Mouse (Mus musculus) forebrain, embryonic 14.5 days (tissue): ENCODE data around the gene Cyp2w1. TPM values are rescaled to one million over a fixed set of nuclear protein-coding genes. Genes with fewer than 3 reads are reported as not detected.

ENCODE experiments used
- ATAC-seq: fragments of 200-750 bp; cut with Nextera tagmentation; 2 replicates; pipeline ENCODE4 v1.8.0; 2017; ENCODE audit warnings: mild to moderate bottlenecking, moderate library complexity
- DNase-seq: peaks from one replicate; pipeline ENCODE4 v3.0.0-alpha.2; 2015; ENCODE audit warnings: low spot score
- H3K27ac ChIP-seq: fragments of 300-500 bp; sonication (generic); 2 replicates; pipeline ENCODE4 v1.5.1; 2014; ENCODE audit warnings: low read depth, mild to moderate bottlenecking, control low read depth, low read length, moderate library complexity
- H3K27me3 ChIP-seq: fragments of 300-500 bp; sonication (generic); replicated peaks from 2 replicates; pipeline ENCODE4 v1.6.1; 2014; ENCODE audit warnings: low read length, control low read depth, mixed read lengths; ENCODE audit not compliant: control insufficient read depth, insufficient read depth
- H3K36me3 ChIP-seq: fragments of 300-500 bp; sonication (generic); 2 replicates; pipeline ENCODE4 v1.6.1; 2014; ENCODE audit warnings: low read length, control low read depth; ENCODE audit not compliant: control insufficient read depth, insufficient read depth
- H3K4me1 ChIP-seq: fragments of 300-500 bp; sonication (generic); 2 replicates; pipeline ENCODE4 v1.6.1; 2014; ENCODE audit warnings: antibody characterized with exemption, low read length, control low read depth; ENCODE audit not compliant: control insufficient read depth, insufficient read depth
- H3K4me2 ChIP-seq: fragments of 300-500 bp; sonication (generic); 2 replicates; pipeline ENCODE4 v1.6.1; 2014; ENCODE audit warnings: mild to moderate bottlenecking, control low read depth, low read length
- H3K4me3 ChIP-seq: fragments of 300-500 bp; sonication (generic); 2 replicates; pipeline ENCODE4 v1.5.1; 2014; ENCODE audit warnings: low read depth, low read length, control low read depth
- H3K9ac ChIP-seq: fragments of 300-500 bp; sonication (generic); 2 replicates; pipeline ENCODE4 v1.6.1; 2014; ENCODE audit warnings: mild to moderate bottlenecking, low read length, control low read depth, moderate library complexity
- H3K9me3 ChIP-seq: fragments of 300-500 bp; sonication (generic); replicated peaks from 2 replicates; pipeline ENCODE4 v1.6.1; 2016; ENCODE audit warnings: low read length, control low read depth, mixed read lengths; ENCODE audit not compliant: control insufficient read depth
- WGBS: fragments of 180-500 bp; shearing (Covaris S2); extraction: QIAGEN DNeasy Blood & Tissue Kit; methylation state at CpG from one replicate; pipeline ENCODE4 v1.1.7; 2014; 5-methylcytosine and 5-hydroxymethylcytosine counted together
- polyA plus RNA-seq: library from polyadenylated mRNA; unstranded; fragments of >200 nt; fragmentation: Nextera tagmentation; extraction: Ambion mirVana; gene quantifications from 2 replicates; pipeline ENCODE4 v1.2.1, GENCODE M21; 2014

The Cyp2w1 gene
- polyA plus RNA-seq, 1 experiment from 2014 or later = not detected

DNA sequence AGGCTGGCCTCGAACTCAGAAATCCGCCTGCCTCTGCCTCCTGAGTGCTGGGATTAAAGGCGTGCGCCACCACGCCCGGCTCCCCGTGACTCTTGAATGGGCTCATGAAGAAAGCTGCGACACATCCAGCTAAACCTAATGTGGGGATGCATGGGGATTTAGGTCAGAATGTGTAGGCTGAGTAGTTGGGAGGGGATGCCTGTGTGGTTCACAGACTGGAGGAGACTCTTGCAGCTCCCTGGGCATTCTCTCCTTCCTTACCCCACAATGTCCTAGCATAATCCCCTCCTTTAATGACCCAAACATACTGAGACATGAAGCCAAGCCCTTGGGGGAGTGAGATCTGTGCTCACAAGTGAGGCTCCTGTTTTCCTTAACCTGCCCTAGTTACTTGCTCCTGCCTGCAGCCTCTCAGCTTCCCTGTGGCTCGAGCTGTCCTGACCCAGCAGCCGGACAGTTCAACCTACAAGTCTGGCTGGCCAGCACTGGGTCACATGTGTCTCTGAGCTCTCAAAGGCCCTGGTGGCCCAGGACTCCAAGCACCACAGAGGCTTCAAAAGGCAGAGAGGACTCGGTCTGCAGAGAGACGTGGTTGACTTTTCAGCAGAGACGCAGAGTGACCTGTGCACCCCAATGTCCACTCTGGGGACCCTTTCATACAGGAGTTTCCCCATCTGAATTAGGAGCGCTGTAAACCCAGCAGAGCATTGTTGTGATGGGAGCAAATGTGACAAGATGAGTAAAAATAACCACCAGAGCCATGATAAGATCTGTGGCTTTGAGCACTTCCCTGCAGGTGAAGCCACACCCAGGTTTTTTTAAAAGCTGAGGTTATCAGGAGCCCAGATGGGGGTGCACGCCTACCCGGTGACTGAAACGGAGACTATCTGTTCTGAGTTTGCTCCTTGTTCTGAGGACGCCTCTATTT lies 29.4 kb downstream of the Cyp2w1 start:
- no peak overlapping the region for H3K4me2 ChIP-seq
- H3K4me3 ChIP-seq = no peak overlapping the region
- no peak for ATAC-seq
- H3K9me3 ChIP-seq = no peaks in the 10 kb centered on the region
- no peak for DNase-seq
- H3K27ac ChIP-seq = no peak overlapping the region
- H3K9ac ChIP-seq = no peak overlapping the region
- WGBS = 84% methylated on average over 18 of the region's 18 CpGs
- no peaks in the 10 kb centered on the region for H3K36me3 ChIP-seq
- H3K27me3 ChIP-seq = no peaks in the 10 kb centered on the region
- H3K4me1 ChIP-seq = peaks cover 7% of the 10 kb centered on the region

DNA sequence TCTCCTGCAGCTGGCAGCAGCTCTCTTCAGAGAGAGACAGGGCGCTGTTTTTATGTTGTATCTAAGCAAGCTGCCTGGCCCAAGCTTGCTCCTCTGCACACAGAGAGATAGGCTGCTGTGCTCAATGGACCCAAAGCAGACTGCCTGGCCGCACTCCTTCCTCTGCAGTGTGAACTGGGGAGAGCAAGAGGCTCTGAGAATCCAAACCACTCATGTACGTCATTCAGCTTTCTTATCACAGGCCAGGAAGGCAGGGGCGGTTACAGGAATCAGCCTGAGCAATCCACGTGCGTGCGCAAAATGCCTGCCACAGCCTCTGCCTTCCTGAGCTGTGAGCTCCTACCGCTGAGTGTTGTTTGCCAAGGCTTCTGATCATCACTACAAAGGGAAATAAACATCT lies 30.3 kb downstream of the Cyp2w1 start:
- H3K27ac ChIP-seq = no peak overlapping the region
- 84% methylated on average over 8 of the region's 8 CpGs for WGBS
- DNase-seq = no peak

DNA sequence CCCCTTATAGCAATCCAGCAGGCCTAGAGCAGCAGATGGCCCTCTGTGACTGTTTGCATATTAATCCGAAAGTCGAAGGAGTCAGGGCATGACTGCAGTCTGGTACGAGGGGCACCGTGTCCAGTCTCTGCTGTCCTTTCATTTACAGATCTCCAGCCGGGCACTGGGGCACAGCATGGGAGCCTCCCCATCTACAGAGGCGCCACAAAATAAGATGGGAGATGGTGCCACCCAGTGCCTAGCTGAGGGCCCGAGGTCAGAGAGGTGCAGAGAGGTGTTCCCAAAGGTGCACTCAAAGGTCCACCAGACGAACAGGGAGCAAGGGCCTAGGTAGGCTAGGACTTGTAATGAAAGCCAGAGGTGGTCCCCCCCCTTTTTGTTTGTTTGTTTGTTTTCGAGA lies 30.8 kb downstream of the Cyp2w1 start:
- WGBS = 83% methylated on average over 9 of the region's 9 CpGs

More for the DNA sequence above, 30.3 kb downstream of the Cyp2w1 start:
- peaks cover 7% of the 10 kb centered on the region for H3K4me1 ChIP-seq
- no peaks in the 10 kb centered on the region for H3K27me3 ChIP-seq
- no peak overlapping the region for H3K4me3 ChIP-seq
- no peak for ATAC-seq
- no peaks in the 10 kb centered on the region for H3K9me3 ChIP-seq
- H3K4me2 ChIP-seq = no peak overlapping the region
- H3K9ac ChIP-seq = no peak overlapping the region
- no peaks in the 10 kb centered on the region for H3K36me3 ChIP-seq

DNA sequence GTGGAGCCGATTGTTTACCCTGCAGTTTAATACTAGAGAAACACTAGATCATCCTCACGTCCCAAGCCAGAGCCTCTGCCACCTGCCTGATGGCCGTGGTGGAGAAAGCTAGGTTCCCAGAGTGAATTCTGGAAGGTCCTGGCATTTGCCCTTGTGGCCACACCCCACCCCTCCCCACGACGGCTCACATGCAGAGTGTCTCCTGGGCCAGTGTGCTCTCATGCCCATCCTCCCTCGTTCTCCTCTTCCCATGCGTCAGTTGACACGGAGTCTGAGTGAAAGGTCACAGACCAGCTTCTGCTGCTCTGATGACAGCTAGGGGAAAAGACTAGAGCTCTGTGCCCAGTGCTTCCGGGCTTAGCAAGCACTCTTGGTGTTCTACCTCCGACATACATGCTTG lies 32.1 kb downstream of the Cyp2w1 start:
- H3K9ac ChIP-seq = no peak overlapping the region
- 88% methylated on average over 10 of the region's 10 CpGs for WGBS
- H3K4me2 ChIP-seq = no peak overlapping the region

More for the DNA sequence above, 30.8 kb downstream of the Cyp2w1 start:
- ATAC-seq = no peak
- no peak overlapping the region for H3K27ac ChIP-seq
- H3K27me3 ChIP-seq = no peaks in the 10 kb centered on the region
- H3K4me2 ChIP-seq = no peak overlapping the region
- DNase-seq = no peak
- no peaks in the 10 kb centered on the region for H3K36me3 ChIP-seq
- H3K4me3 ChIP-seq = no peak overlapping the region
- H3K4me1 ChIP-seq = peaks cover 7% of the 10 kb centered on the region
- no peak overlapping the region for H3K9ac ChIP-seq
- H3K9me3 ChIP-seq = no peaks in the 10 kb centered on the region

DNA sequence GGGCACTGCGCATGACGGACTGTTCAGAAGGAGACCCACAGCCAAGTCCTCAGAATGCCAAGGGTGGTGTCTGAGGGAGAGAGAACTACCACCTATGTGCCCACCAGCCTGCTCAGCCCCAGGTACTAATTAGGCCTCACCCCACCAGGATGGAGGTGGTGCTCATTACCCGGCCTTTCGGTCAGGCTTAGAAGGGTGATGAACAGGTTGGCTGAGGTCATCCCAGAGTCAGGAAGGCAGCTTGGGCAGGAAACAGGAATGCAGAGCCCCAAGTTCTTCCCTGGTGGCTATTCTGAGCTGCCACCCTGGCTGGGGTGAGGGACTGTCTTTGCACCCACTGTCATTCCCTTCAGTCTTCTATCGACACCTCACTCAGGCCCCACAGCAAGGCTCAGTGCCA lies 33.6 kb downstream of the Cyp2w1 start:
- DNase-seq (no peak), ATAC-seq (no peak)
- no peak overlapping the region for H3K9ac ChIP-seq
- H3K9me3 ChIP-seq = no peaks in the 10 kb centered on the region
- no peak overlapping the region for H3K4me2 ChIP-seq
- H3K36me3 ChIP-seq = no peaks in the 10 kb centered on the region
- 94% methylated on average over 5 of the region's 5 CpGs for WGBS
- H3K27ac ChIP-seq = no peak overlapping the region
- H3K4me3 ChIP-seq = no peak overlapping the region
- no peaks in the 10 kb centered on the region for H3K27me3 ChIP-seq
- peaks cover under 1% of the 10 kb centered on the region; the same call in 1 of the 2 replicates for H3K4me1 ChIP-seq

More for the DNA sequence above, 32.1 kb downstream of the Cyp2w1 start:
- Histone ChIP-seq H3K9me3 (no peaks in the 10 kb centered on the region), H3K36me3 (no peaks in the 10 kb centered on the region), H3K27ac (no peak overlapping the region), H3K4me1 (peaks cover 7% of the 10 kb centered on the region), H3K4me3 (no peak overlapping the region), H3K27me3 (no peaks in the 10 kb centered on the region)
- DNase-seq (no peak), ATAC-seq (no peak)

DNA sequence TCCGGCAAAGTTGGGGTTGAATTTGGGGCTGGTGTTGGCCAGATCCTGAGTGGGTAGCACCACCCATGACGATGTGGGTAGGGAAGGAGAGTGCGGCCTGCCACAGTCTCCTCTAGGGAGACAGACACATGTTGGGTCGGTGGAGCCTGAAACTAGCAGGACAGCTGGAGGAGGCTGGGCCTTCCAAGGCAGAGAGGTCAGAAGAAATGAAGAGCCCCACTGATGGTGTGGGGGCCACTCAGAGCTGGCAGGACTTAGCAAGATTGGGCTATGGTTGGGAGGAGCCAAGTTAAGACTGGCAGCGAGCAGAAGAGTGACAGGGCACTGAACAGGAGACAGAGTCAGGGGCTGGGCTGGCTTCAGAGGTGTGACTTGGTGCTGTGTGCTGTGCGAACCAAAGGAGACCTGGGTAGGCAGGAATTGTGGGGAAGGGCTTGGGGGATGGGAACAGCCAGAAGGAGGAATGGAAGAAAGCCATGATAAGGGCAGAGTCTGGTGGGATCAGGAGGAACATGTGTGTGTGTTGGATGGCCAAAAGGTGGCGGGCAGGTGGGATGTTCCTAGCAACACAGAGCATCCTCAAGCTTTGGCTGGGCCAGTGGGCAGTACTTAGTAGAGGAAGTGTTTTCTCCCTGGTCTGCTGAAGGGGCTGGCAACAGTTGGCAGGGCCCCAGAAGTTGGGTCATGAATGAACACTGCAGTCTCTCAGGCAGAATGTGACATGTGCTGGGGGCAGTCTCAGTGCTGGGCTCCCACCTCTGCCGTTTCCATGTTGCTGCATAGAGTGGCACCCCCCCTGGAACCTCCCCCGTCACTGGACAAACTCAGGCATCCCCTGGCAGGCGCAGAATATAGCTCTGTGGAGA lies 35.1 kb downstream of the Cyp2w1 start:
- H3K27ac ChIP-seq = no peak overlapping the region
- no peaks in the 10 kb centered on the region for H3K9me3 ChIP-seq
- no peaks in the 10 kb centered on the region for H3K36me3 ChIP-seq
- no peak overlapping the region for H3K4me3 ChIP-seq
- no peak for DNase-seq
- peak; percentile 15; the same call in 1 of the 2 replicates for ATAC-seq
- 85% methylated on average over 10 of the region's 10 CpGs for WGBS
- no peaks in the 10 kb centered on the region for H3K27me3 ChIP-seq
- H3K4me1 ChIP-seq = no peaks in the 10 kb centered on the region
- H3K9ac ChIP-seq = no peak overlapping the region
- no peak overlapping the region for H3K4me2 ChIP-seq

DNA sequence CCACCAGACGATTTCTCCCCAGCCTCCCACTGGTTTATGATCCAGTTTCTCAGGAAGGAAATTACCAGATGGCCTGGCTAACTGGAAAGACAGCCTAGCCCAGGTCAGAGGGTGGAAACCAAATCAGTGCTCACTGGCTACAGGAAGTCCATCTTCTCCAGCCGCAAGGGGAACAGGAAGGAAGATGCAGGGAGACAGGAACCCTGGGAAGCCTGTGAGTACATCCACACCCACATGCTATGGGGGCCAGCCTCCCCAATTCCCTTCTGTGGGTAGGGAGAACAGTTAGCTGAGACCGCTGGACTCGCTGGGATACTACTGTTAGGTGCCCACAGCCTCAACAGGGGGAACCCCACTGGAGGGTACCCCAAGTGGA lies 35.8 kb downstream of the Cyp2w1 start:
- H3K27me3 ChIP-seq = no peaks in the 10 kb centered on the region
- H3K4me1 ChIP-seq = no peaks in the 10 kb centered on the region
- H3K27ac ChIP-seq = no peak overlapping the region
- WGBS = 86% methylated on average over 4 of the region's 4 CpGs
- H3K9ac ChIP-seq = no peak overlapping the region
- no peak overlapping the region for H3K4me2 ChIP-seq
- no peaks in the 10 kb centered on the region for H3K9me3 ChIP-seq
- DNase-seq (no peak), ATAC-seq (no peak)
- H3K36me3 ChIP-seq = no peaks in the 10 kb centered on the region
- no peak overlapping the region for H3K4me3 ChIP-seq

DNA sequence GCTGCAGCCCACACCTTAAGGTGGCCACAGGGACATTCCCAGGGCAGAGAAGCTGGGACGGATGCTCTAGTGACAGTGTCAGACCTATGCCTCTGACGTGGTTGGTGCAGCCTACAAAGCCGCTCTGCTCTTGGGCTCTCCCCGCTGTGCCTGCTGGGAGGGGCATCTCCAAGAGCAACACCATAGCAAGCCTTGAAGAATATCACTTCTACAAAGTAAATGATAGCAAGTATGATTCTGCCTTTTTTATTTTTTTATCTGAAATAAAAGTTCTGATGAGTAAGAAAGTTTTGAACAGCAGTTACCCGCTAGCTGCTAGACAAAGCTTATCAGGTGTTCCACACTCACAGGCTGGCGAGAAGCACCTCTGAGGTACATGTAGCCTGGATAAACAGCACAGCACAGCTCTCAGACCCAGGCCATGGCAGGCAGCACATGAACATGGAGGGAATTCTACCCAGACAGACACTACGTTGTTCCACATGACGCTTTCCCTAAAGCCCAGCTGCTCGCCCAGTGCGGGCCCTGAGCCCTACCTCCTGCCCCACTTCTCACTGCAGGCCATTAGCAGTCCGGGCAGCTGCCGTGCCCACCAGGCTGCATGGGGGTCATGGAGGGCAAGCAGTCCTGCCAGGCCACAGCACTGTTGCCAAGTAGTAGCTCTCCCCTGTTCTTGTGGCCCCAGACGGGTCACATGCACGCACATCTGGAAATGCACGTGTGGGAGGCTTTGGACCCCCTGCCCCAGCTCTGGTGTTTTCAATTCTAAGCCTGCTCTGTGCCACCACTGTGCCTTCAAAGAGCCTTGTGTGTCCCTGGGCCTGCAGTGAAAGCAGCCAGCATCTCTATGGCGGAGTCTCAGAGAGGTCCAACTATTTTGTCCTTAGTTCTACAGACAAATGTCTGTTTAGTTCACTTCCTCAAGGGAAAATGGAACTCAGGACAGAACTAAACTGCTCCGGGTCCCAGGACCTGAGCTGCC lies 36.6 kb downstream of the Cyp2w1 start:
- DNase-seq = no peak
- no peak overlapping the region for H3K9ac ChIP-seq

More for the DNA sequence above, 36.6 kb downstream of the Cyp2w1 start:
- Histone ChIP-seq H3K4me3 (no peak overlapping the region), H3K4me2 (no peak overlapping the region), H3K4me1 (no peaks in the 10 kb centered on the region), H3K9me3 (no peaks in the 10 kb centered on the region), H3K27me3 (no peaks in the 10 kb centered on the region), H3K27ac (peak overlapping the region; percentile 5; the same call in 1 of the 2 replicates), H3K36me3 (no peaks in the 10 kb centered on the region)
- ATAC-seq = no peak
- 83% methylated on average over 17 of the region's 17 CpGs for WGBS
